Mouse (Mus musculus): ENCODE data around the gene Sult2b1.

DNA sequence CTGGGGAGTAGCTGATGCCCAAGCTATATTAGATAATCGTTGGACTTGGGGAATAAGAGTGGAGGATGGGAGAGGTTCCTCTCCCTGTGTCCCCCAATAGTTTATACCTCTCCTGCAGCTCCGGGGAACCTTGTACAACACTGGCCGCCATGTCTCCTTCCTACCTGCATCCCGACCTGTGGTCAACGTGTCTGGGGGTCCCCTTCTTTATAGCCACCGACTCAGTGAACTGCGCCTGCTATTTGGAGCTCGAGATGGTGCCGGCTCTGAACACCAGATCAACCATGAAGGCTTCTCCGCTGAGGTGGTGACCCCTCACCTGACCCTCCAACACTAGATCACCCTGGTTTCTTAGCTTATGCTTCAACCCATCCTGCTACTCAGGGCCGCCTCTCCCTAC is 82.2 kb downstream of the Sult2b1 start:
- TF ChIP-seq CTCF (conservative IDR thresholded peaks at IDR 0.05; ENCODE audit: low read length) (no peak), NANOG (IDR thresholded peaks at IDR 0.05; ENCODE audit: borderline replicate concordance, low read length) (no peak), POU5F1 (IDR thresholded peaks at IDR 0.05; ENCODE audit: borderline replicate concordance, low read length) (no peak)

All from E14TG2a.4 (cell line).